Comparison of ENCODE assay signal across 8 mouse cellular contexts in the genomic region with DNA sequence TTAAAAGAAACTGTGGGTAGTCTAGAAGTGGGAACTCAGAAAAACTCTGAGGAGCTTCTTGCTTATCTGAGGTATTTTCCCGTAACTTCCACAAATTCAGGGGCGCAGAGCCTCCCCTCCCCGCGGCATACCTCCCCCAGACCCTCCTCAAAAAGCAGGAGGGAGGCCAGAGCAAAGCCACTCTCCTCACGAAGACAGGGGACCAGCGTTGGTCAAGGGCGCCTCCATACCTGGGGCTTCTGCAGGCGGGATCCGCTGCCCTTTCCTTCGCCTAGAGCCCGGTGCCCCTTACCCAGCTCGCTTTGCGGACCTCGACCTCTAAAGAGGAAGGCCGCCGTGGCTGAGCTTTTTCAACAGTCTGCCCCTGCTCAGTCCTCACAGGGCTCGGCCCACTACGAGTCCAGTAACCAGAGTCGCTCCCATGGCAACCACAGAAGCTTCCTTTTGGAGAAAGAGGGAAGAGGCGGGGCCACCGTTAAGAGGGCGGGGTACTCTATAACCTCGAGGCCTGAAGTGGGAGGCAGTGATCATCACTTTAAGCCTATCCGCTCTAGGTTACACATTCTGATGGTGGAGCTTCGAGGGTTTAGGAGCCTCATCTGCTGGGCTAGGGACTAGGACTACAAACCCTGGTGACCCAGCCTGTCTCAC. TPM values are rescaled to one million over a fixed set of nuclear protein-coding genes. Genes with fewer than 3 reads are reported as not detected.
A peak's percentile ranks its signal among the peaks of the same experiment; 100 is the strongest.
DNase-seq lines count a peak whose midpoint lies in the region; ATAC-seq and TF ChIP-seq lines count a peak whose summit lies in the region.

Gene Lrrc34 (minus strand): TSS at position 430 of the 651 bp plus-strand sequence.

- peak within 1 kb of the TSS; percentile 57 for H3K9ac ChIP-seq in lung, embryonic 14.5 days
- peak within 1 kb of the TSS; percentile 47 for H3K9ac ChIP-seq in neural tube, embryonic 15.5 days (replicated peaks)

- H3K36me3 ChIP-seq in heart, embryonic 10.5 days = no peaks in the 10 kb centered on the region
- H3K36me3 ChIP-seq in kidney, adult 2 months (ENCODE audit: control insufficient read depth, insufficient read depth, low read length) = no peaks in the 10 kb centered on the region
- H3K36me3 ChIP-seq in lung, embryonic 14.5 days (ENCODE audit: insufficient read depth) = no peaks in the 10 kb centered on the region
- H3K36me3 ChIP-seq in neural tube, embryonic 15.5 days = no peaks in the 10 kb centered on the region

- peak within 1 kb of the TSS; percentile 60 for H3K4me3 ChIP-seq in heart, embryonic 10.5 days
- no peak within 1 kb of the TSS for H3K4me3 ChIP-seq in kidney, adult 2 months (ENCODE audit: insufficient read depth, low read depth, low read length)
- peak within 1 kb of the TSS; percentile 37 for H3K4me3 ChIP-seq in lung, embryonic 14.5 days (ENCODE audit: low read depth, low read length)
- peak within 1 kb of the TSS; percentile 36 for H3K4me3 ChIP-seq in neural tube, embryonic 15.5 days (replicated peaks)

- peak within 1 kb of the TSS; percentile 70 for H3K4me2 ChIP-seq in lung, embryonic 14.5 days
- peak within 1 kb of the TSS; percentile 67 for H3K4me2 ChIP-seq in neural tube, embryonic 15.5 days

- DNase-seq in layer of hippocampus, adult 11-12 months (ENCODE audit: low spot score) = peak; percentile 18
- DNase-seq in layer of hippocampus, postnatal 25 days (ENCODE audit: extremely low spot score in 1 of 2, low spot score in 1 of 2) = no peak
- DNase-seq in brain, adult 2 months (ENCODE audit: low read depth, low spot score) = peak; percentile 22
- peak; percentile 86 for DNase-seq in heart, embryonic 10.5 days (ENCODE audit: low spot score)
- DNase-seq in kidney, adult 2 months = peak; percentile 41
- DNase-seq in lung, embryonic 14.5 days = peak; percentile 89

- peak within 1 kb of the TSS; percentile 62 for H3K27ac ChIP-seq in heart, embryonic 10.5 days
- H3K27ac ChIP-seq in kidney, adult 2 months (ENCODE audit: insufficient read depth, low read depth, low read length) = no peak within 1 kb of the TSS
- H3K27ac ChIP-seq in lung, embryonic 14.5 days (ENCODE audit: low read depth) = no peak within 1 kb of the TSS
- H3K27ac ChIP-seq in neural tube, embryonic 15.5 days (replicated peaks) = no peak within 1 kb of the TSS

- TF ChIP-seq POLR2A in kidney, adult 2 months (IDR thresholded peaks at IDR 0.05; ENCODE audit: low read depth, low read length) = no peak

- H3K9me3 ChIP-seq in heart, embryonic 10.5 days = no peaks in the 10 kb centered on the region
- H3K9me3 ChIP-seq in lung, embryonic 14.5 days (ENCODE audit: low read depth, low read length) = no peaks in the 10 kb centered on the region
- no peaks in the 10 kb centered on the region for H3K9me3 ChIP-seq in neural tube, embryonic 15.5 days (replicated peaks)

- H3K4me1 ChIP-seq in heart, embryonic 10.5 days = peaks cover 20% of the 10 kb centered on the region; the same call in 1 of the 2 replicates
- H3K4me1 ChIP-seq in kidney, adult 2 months (ENCODE audit: control insufficient read depth, insufficient read depth, low read length) = no peaks in the 10 kb centered on the region
- H3K4me1 ChIP-seq in lung, embryonic 14.5 days (ENCODE audit: insufficient read depth) = no peaks in the 10 kb centered on the region; the same call in 1 of the 2 replicates
- H3K4me1 ChIP-seq in neural tube, embryonic 15.5 days = peaks cover 16% of the 10 kb centered on the region

- WGBS in heart, embryonic 10.5 days = 2% methylated on average over 25 of the region's 25 CpGs
- WGBS in kidney, adult 2 months = 15% methylated on average over 25 of the region's 25 CpGs
- 2% methylated on average over 25 of the region's 25 CpGs for WGBS in lung, embryonic 14.5 days
- 4% methylated on average over 25 of the region's 25 CpGs for WGBS in neural tube, embryonic 15.5 days

- peaks cover 32% of the 10 kb centered on the region for H3K27me3 ChIP-seq in heart, embryonic 10.5 days (ENCODE audit: insufficient read depth, poor library complexity, severe bottlenecking)
- H3K27me3 ChIP-seq in kidney, adult 2 months (replicated peaks; ENCODE audit: control insufficient read depth, insufficient read depth, low read length) = no peaks in the 10 kb centered on the region
- H3K27me3 ChIP-seq in lung, embryonic 14.5 days (ENCODE audit: insufficient read depth, low read length) = peaks cover 16% of the 10 kb centered on the region
- H3K27me3 ChIP-seq in neural tube, embryonic 15.5 days (replicated peaks) = 0 out of 2 replicates have a peak, but pooled peaks cover 20% of the 10 kb centered on the region

- peak; percentile 97 for ATAC-seq in lung, embryonic 14.5 days (ENCODE audit: insufficient read depth)
- peak; percentile 76 for ATAC-seq in neural tube, embryonic 15.5 days (ENCODE audit: low FRiP score)
- ATAC-seq in cerebellum, adult (ENCODE audit: insufficient number of reproducible peaks, low FRiP score, low TSS enrichment) = no peak

- no peak for TF ChIP-seq CTCF in kidney, adult 2 months (conservative IDR thresholded peaks at IDR 0.05; ENCODE audit: insufficient read depth, insufficient read length, low read depth, low read length)
- TF ChIP-seq CTCF in lung, embryonic 14.5 days (IDR thresholded peaks at IDR 0.05; ENCODE audit: low read depth) = no peak

RNA-seq across cellular contexts. Expression of gene Lrrc34, which starts in this region (rescaled TPM):
- not detected for total RNA-seq in layer of hippocampus, postnatal 25 days (2021)
- polyA plus RNA-seq in heart, embryonic 10.5 days (2016; fragmentation: Nextera tagmentation; extraction: Ambion mirVana) = 1.1 and 1.5 TPM in 2 replicates
- polyA plus RNA-seq in kidney, adult 2 months (2012; rRNA removed) = 0.05 and 0.13 TPM in 2 replicates
- 1.7 and 1.9 TPM in 2 replicates for polyA plus RNA-seq in lung, embryonic 14.5 days (2014; fragmentation: Nextera tagmentation; extraction: Ambion mirVana)
- polyA plus RNA-seq in neural tube, embryonic 15.5 days (2015; fragmentation: Nextera tagmentation; extraction: Ambion mirVana) = 0.79 and 0.97 TPM in 2 replicates

Comparison
In these comparisons a context has a peak if more than half of its experiments do, and no peak if none do; other contexts are left out.
1. DNase-seq: peak in layer of hippocampus, adult 11-12 months (single experiment), brain, adult 2 months (single experiment), heart, embryonic 10.5 days (single experiment) and lung, embryonic 14.5 days (single experiment); none in layer of hippocampus, postnatal 25 days (0 of 2).
2. Peak in DNase-seq in kidney, adult 2 months; RNA of the gene not detected or under 1 TPM.
3. Peak in ATAC-seq, H3K4me3 ChIP-seq, H3K9ac ChIP-seq and H3K4me2 ChIP-seq in neural tube, embryonic 15.5 days; RNA of the gene not detected or under 1 TPM.